Mouse (Mus musculus) spleen, postnatal 36 days (tissue): ENCODE measurements around the gene Igfbp1.

Experiments used
- DNase-seq, 2 experiments: peaks; one replicate each; pipeline ENCODE4 v3.0.0; 2022; ENCODE audit warnings: low spot score in 2 of 2, mixed read lengths in 1 of 2

The Igfbp1 gene

GRCm38 (mm10) chr11:7197491-7197941 is at the start of gene Igfbp1:
Gene Igfbp1 (plus strand): TSS chr11:7197782.
- DNase-seq: no peak

- no peak for DNase-seq
Measured at GRCm38 (mm10) chr11:7147945-7148344, 49.6 kb upstream of the Igfbp1 start.

DNA sequence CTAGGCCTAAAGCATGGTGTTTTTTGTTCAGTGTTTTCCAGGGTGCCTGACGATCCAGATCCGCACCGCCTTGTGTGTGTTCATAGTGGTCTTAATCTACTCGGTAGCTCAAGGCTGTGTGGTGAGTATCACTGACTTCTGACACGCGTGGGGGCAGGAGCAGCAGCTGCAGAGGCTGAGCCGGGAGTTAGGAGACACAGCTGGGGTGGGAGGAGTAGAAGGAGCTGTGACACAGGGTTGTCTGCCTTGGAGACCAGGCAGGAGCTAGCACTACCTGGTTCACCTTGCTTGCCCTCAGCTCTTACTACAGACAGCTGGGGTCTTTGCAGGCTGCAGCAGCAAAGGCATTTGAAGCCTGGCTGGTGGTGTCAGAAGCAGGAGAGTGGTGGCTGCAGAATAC is 48.1 kb upstream of the Igfbp1 start:
- no peak for DNase-seq

DNA sequence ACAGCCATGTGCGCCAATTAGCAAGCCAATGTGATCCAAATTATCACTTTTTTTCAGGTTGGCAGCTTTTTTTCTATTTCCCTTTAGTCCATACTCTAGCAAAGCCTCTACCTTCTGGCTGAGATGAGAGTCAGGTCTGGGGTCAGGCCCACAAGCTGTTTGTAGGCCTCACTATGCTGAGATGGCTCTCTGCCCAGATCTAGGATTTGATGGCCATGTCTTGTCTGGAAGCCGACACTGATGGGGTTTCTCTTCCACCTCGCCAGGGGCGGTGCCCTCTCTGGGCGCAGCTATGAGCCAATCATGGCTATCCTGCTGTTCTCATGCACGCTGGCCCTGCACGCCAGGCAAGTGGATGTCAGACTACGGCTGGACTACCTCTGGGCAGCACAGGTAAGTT is 47.1 kb upstream of the Igfbp1 start:
- DNase-seq: no peak

- no peak for DNase-seq
Measured at GRCm38 (mm10) chr11:7152371-7152770, 45.2 kb upstream of the Igfbp1 start.

GRCm38 (mm10) chr11:7153081-7153480 is 44.5 kb upstream of the Igfbp1 start:
- DNase-seq: no peak

DNA sequence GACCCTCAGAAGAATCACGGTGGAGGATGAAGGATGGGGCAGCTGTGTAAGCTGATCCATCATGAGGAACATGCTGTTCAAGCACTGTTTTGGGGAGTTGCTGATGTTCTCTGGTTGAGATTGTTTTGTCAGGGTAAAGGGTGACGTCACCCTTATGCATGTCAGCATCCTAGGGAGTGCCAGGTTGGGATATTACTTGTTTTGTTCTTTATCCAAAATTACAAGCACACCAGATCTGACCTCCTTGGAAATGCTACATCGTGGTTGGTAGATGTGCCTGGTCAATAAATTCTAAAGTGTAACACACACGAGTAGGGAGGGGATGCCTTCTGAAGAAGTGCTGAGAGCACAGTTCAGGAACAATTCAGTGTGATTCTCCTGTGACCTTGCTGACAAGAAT is 41.2 kb upstream of the Igfbp1 start:
- DNase-seq: no peak

GRCm38 (mm10) chr11:7158196-7158595 is 39.4 kb upstream of the Igfbp1 start:
- DNase-seq: no peak

DNA sequence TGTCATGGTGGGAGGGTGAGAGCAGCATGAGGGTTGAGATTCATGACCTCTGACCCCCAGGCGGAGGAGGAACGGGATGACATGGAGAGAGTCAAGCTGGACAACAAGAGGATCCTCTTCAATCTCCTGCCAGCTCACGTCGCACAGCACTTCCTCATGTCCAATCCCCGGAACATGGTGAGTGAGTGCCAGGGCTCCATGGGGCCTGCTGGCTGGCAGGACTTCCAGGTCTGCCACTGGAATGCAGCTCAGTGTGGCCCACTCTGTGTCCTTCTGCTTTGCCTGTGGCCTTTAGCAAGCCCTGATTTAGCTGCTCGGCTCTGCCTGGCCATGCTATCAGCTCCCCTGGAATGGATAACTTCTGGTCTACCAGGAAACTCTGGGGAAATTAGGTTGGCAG is 37.4 kb upstream of the Igfbp1 start:
- DNase-seq: no peak

GRCm38 (mm10) chr11:7160637-7161101 is 36.9 kb upstream of the Igfbp1 start:
- no peak for DNase-seq

GRCm38 (mm10) chr11:7161502-7162174 is 35.9 kb upstream of the Igfbp1 start:
- peak in 1 of 2 experiments; percentile 17 for DNase-seq

GRCm38 (mm10) chr11:7164416-7164815 is 33.2 kb upstream of the Igfbp1 start:
- DNase-seq: no peak

GRCm38 (mm10) chr11:7169645-7170044 is 27.9 kb upstream of the Igfbp1 start:
- no peak for DNase-seq

DNA sequence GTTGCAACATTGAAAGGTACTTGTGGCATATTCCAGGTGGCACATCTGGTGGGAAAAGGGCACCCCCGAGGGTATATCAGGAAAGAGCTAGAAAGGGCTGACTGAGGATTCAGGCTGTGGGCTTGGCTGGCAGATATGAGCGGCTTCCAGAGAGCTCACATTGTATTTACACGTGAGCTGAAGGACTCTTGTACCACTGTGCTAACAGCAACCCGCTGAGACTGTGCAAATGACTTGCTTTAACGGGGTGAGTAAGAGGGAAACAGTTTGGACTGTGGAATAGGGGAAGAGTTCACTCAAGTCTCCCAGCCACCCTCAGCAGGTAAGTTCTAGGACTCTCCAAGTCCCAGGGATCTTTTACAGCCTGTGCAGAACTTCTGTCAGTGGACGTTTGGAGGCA is 23.9 kb upstream of the Igfbp1 start:
- no peak for DNase-seq

DNA sequence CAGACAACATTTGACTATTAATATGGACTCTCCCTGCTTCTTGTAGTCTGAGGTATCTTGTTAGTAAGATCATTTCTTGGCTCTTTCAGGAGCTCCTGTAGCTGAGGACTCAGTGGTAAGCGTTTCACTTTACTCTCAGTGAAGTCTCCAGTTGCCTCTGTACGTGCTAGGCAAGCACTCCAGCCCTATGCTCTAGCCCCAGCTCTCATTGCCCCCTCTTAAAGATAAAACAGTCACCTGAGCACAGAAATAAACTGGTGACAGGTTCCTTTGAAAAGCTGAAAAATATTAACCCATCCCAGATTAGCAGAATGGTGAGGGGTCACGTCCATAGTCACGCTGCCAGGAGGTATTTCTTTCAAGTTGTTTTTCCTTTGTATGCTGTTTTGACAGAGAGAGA is 18.9 kb upstream of the Igfbp1 start:
- no peak for DNase-seq

GRCm38 (mm10) chr11:7179276-7179675 is 18.3 kb upstream of the Igfbp1 start:
- DNase-seq: no peak

DNA sequence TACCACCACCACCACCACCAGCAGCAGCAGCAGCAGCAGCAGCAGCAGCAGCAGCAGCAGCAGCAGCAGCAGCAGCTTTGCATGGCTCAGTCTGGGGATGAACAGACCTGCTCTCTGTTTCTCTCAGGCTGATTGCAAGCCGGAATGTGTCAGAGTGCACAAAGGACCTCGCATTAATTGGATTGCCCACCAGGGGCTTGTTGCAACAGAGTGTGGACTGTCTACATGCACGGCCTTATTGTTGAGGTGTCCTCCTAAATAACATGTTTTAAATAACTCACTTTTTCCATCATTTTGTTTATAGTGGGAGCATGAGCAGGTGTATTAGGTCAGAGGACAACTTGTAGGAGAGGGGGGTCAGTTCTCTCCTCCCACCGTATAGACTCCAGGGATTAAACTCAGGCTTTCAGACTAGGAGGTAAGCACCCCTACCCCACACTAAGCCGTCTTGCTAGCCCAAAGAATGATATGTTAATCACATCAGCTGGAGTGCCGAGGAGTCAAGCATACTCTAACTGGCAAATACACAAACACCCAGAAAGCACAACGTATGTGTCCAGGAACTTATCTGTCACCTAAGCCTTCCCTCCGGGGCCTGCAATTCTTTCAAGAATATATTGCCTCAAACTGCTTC is 15.1 kb upstream of the Igfbp1 start:
- no peak for DNase-seq

DNA sequence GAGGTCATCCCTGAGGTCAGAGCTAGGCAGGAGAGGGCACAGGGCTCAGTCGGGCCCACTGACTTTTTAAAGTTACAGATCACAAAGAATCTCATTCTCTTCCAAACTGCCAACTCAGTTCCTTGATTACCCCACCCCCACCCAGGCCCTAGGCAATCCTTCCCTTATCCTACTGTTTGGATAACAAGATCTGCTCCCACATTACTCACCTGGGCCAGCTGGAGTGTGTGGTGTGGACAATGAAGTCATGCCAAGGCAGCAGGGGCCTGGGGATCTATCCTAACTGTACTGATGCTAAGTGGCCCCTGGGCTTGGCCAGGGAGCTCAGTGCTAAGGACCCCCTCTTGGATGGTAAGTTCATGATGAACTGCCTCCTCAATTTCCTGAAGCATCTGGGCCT is 13.2 kb upstream of the Igfbp1 start:
- no peak for DNase-seq

DNA sequence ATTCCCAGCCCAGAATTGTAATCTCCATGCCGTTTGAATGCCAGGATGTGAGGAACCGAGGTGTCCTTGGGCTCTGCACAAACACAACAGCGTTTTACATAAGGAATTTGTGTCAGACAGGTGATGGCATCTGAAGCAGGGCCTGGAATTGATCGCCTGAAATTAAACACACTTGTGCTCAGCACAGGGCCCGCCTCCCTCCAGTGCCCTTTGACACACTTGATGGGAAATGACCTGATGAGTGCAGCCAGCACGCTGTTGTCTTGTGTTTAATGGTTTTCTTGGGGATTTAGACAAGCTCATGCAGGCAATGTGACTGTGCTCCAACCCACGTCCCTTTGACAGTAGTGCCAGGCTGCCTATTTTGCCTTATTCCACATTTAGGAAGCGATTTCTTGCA is 10.1 kb upstream of the Igfbp1 start:
- DNase-seq: no peak

DNA sequence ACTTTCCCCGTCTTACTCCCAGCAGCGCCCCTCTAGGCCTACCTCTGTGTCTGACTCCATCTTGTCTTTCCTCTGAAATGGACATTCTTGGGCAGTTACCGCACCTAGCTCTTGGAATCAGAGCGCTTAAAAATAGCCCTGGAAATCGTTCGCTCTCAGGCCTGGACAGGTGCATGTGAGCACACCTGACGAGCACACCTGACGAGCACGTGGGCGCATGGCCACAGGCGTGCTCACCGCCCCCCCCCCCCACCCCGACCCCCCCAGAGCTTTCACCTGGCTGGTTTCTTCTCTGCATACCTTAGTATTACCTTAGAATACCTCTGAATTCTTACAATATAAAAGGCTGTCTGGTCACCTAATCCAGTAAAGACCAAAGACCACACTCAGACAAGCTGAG is 9.1 kb upstream of the Igfbp1 start, which contains the start of gene Gm11985:
Gene Gm11985 (minus strand): TSS at position 101 of the 400 bp plus-strand sequence.
- no peak for DNase-seq

GRCm38 (mm10) chr11:7192710-7193109 is 4.9 kb upstream of the Igfbp1 start:
- DNase-seq: no peak

DNA sequence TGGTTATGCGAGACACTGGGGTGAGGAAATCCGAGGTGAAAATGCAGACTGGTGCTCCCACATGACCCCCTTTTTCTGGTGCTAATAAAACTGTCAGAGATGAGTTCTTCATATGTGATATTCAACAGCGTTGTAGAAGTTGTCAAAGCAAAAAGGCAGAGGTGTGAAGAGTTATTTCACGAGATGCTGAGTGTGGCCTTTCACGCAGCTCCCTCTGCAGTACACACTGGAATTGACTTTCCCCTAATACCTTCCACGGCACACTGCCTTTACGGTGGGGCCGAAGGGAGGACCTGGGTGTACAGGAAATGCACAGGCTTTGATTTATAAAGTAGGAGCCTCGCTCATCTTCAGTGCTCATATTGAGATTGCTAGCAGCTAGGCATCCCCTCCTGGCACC is 4.4 kb upstream of the Igfbp1 start:
- no peak for DNase-seq
